ENCODE assay signal across 8 mouse cellular contexts in the genomic region with DNA sequence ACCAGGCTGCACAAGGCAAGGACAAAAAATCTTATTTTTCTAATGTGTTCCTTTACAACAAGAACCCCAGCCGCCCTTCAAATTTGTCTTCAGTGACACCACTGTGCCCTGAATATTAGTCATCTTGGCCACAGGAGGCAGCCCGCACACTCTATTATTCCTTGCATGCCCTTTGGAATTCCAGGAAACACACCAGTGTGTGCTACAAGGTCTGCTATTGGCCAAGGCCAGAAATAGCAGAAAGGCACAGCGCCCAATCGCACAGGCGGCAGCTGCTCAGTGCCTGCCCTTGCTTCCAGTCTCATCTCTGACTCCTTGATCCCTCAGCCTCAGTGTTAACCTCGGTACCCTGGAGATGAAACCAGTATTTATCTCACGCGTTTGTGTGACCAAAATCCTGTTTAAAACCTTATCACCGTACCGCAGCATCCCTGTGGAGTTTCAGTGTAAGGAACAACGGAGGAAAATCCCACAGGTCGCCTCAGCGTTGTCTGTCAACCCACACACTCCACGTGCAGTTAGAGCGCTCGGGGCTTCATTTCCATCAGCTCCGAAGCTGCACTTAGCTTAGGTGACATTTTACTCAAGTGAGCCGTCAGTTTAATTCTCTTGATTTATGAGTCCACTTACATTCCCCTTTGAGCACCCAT.
DNase-seq lines count a peak whose midpoint lies in the region; ATAC-seq and TF ChIP-seq lines count a peak whose summit lies in the region.

No protein-coding gene starts in this region.

- H3K4me1 ChIP-seq in forebrain, embryonic 12.5 days, result peaks cover 9% of the 10 kb centered on the region; the same call in 1 of the 2 replicates
- peaks cover 10% of the 10 kb centered on the region for H3K4me1 ChIP-seq in limb, embryonic 10.5 days

- no peak for DNase-seq in cerebellum, adult 11 months
- DNase-seq in heart, postnatal 4 days, result peak; percentile 64
- peak; percentile 43 for DNase-seq in limb, embryonic 10.5 days (ENCODE audit: low spot score)
- DNase-seq in retina, adult 2 months (ENCODE audit: low read depth, low spot score), result peak; percentile 9
- no peak for DNase-seq in left cerebral cortex, adult 2 months (ENCODE audit: extremely low spot score in 1 of 2, low spot score in 2 of 2)

- no peaks in the 10 kb centered on the region for H3K27me3 ChIP-seq in forebrain, embryonic 12.5 days
- H3K27me3 ChIP-seq in limb, embryonic 10.5 days (ENCODE audit: low read depth, poor library complexity, severe bottlenecking), result no peaks in the 10 kb centered on the region

- peak overlapping the region; percentile 27 for H3K4me2 ChIP-seq in forebrain, embryonic 12.5 days

- H3K36me3 ChIP-seq in forebrain, embryonic 12.5 days (replicated peaks), result no peaks in the 10 kb centered on the region
- no peaks in the 10 kb centered on the region for H3K36me3 ChIP-seq in limb, embryonic 10.5 days

- H3K4me3 ChIP-seq in forebrain, embryonic 12.5 days (replicated peaks), result no peak overlapping the region
- no peak overlapping the region; the same call in 1 of the 2 replicates for H3K4me3 ChIP-seq in limb, embryonic 10.5 days
- no peak overlapping the region for H3K4me3 ChIP-seq in left cerebral cortex, adult 2 months

- no peak for TF ChIP-seq CTCF in left cerebral cortex, adult 2 months (IDR thresholded peaks at IDR 0.05)

- 63% methylated on average over 18 of the region's 18 CpGs for WGBS in forebrain, embryonic 12.5 days
- WGBS in limb, embryonic 10.5 days, result 55% methylated on average over 18 of the region's 18 CpGs

- peak; percentile 51; the same call in 1 of the 2 replicates for ATAC-seq in cerebellum, adult (ENCODE audit: insufficient number of reproducible peaks, low FRiP score, low TSS enrichment)
- peak; percentile 57; the same call in 1 of the 2 replicates for ATAC-seq in forebrain, embryonic 12.5 days (ENCODE audit: low FRiP score)
- no peak for ATAC-seq in erythroid progenitor cell, adult 5-6 weeks (replicated peaks; ENCODE audit: low FRiP score, poor library complexity, severe bottlenecking)

- no peak overlapping the region for H3K9ac ChIP-seq in forebrain, embryonic 12.5 days

- H3K9me3 ChIP-seq in forebrain, embryonic 12.5 days, result 0 out of 2 replicates have a peak, but pooled peaks cover 9% of the 10 kb centered on the region
- no peaks in the 10 kb centered on the region for H3K9me3 ChIP-seq in limb, embryonic 10.5 days (replicated peaks)

- intact Hi-C loops in left cerebral cortex, adult 2 months (cut with DNase I), result no loop called here

- no peak overlapping the region for H3K27ac ChIP-seq in forebrain, embryonic 12.5 days
- H3K27ac ChIP-seq in limb, embryonic 10.5 days, result no peak overlapping the region
- H3K27ac ChIP-seq in left cerebral cortex, adult 2 months, result no peak overlapping the region

Comparison
In these comparisons a context has a peak if more than half of its experiments do, and no peak if none do; other contexts are left out.
1. DNase-seq: peak in heart, postnatal 4 days (single experiment), limb, embryonic 10.5 days (single experiment) and retina, adult 2 months (single experiment); none in cerebellum, adult 11 months (single experiment) and left cerebral cortex, adult 2 months (0 of 2).